Mouse (Mus musculus): ENCODE results near the gene Iffo2.

DNA sequence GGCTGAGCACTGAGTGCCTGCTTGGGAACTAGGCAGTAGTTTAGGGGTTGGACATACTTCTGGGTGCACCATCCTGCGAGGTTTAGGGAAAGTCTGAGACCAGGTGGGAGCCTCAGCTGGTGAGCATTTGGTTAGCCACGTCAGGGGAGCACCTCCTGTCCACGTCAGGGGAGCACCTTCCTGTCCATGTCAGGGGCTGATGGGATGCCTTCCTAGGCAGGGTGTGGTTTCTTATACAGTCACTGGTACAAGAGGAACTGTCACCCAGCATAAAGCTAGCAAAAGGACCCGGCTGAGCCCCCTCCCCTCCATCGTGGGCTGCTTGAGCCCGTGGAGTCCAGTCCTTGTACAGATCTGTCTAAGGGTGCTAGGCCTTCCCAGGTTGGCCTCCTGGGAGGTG lies 52.0 kb downstream of the Iffo2 start:
- TF ChIP-seq CTCF (IDR thresholded peaks at IDR 0.05; ENCODE audit: control insufficient read depth, insufficient read depth, low read length) (no peak), POLR2A (IDR thresholded peaks at IDR 0.05; ENCODE audit: borderline replicate concordance, control insufficient read depth, low read depth, low read length) (no peak)

Measured in bone marrow, adult 2 months (tissue).